Mouse (Mus musculus): Measurements from ENCODE around the gene Inafm1.

DNA sequence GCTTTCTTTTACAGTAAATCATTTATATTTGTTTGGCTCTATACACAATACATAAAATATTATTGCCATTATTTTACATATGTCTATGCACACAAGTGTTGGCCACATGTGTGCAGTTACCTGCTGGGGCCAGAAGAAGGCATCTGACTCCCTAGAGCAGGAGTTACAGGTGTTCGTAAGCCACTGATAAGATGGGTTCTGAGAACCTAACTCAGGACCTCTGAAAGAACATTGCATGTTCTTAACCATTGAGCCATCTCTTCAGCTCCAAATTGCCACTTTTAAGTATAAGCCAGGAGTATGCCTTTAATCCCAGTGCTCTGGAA, 32.5 kb downstream of the Inafm1 start:
- TF ChIP-seq CTCF (IDR thresholded peaks at IDR 0.05; ENCODE audit: insufficient read depth, low read depth, low read length) = no peak
- no peak for TF ChIP-seq POLR2A (IDR thresholded peaks at IDR 0.05; ENCODE audit: insufficient read depth, low read depth, low read length)

Measured in olfactory bulb, adult 2 months (tissue).